Mouse (Mus musculus) heart, adult 8-10 months (tissue): ENCODE results near the gene Tnfrsf13c. TPM values are rescaled to one million over a fixed set of nuclear protein-coding genes. Genes with fewer than 3 reads are reported as not detected.

ENCODE experiments used
- DNase-seq: peaks from one replicate; pipeline ENCODE4 v3.0.0; 2022; ENCODE audit warnings: low spot score
- microRNA-seq: library from miRNA; unstranded; fragments of <30 nt; microRNA quantifications from one replicate; pipeline ENCODE4 v1.2.0, GENCODE M21; 2022
- total RNA-seq, 4 experiments: library from RNA; stranded (reverse); gene quantifications; 2 replicates each; pipeline ENCODE4 v1.2.4; 2022

The Tnfrsf13c gene
- total RNA-seq, 4 experiments from 2014 or later, result 0.26 TPM; not detected in 3

DNA sequence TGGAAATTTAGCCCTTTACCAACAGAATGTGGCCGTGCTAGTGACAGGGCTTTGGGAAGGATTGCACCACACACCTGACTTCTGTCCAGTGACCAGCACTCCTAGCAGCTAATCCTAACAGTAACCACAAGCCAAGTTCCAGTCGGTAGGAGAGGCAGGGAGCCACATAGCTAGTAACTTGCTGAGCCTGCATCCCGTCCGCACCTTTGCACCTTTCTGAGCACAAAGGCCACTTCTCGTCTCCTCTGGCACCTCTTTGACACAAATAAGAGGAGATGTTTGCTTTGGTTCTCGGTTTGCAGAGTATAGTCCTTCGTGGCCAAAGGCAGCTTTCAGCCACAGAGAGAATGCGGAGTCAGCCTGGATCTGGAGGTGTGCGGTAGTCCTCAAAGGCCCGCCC lies 39.5 kb downstream of the Tnfrsf13c start:
- no peak for DNase-seq

DNA sequence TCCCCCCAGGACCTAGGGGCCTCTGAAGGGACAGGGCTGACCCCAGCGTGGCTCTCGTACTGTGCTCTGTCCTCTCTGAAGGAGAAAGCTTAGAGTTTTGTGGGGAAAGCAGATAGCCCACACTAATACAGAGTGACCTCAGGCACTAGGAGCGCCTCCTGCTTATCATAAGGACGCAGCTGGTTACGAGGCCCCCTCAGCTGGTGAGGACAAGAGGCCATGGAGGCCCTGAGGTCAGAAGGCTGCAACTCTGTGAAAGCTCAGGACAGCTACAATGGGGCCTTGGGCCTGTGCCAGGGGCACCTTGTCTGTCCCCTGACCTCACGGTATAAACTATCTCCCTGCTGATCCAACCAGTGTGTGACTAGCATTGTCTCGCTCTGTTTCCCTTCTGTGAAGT lies 40.0 kb downstream of the Tnfrsf13c start:
- DNase-seq, result no peak

DNA sequence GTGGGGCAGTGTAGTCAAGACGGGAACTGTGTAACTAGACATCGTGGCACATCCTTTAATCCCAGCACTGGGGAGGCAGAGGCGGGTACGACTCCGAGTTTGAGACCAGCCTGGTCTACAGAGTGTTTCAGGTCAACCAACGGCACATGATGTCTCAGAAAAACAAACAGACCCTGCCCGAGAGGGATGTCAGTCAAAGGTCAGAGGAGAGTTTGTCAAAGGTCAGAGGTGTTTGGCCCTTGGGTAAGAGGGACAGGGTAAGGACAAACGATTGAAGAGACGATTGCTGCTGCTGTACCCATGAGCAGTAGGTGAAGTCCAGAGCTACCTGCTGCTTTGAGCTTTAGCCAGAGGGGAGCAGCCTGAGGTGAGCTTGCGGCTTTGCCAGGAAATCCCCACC lies 40.6 kb downstream of the Tnfrsf13c start:
- DNase-seq, result no peak

DNA sequence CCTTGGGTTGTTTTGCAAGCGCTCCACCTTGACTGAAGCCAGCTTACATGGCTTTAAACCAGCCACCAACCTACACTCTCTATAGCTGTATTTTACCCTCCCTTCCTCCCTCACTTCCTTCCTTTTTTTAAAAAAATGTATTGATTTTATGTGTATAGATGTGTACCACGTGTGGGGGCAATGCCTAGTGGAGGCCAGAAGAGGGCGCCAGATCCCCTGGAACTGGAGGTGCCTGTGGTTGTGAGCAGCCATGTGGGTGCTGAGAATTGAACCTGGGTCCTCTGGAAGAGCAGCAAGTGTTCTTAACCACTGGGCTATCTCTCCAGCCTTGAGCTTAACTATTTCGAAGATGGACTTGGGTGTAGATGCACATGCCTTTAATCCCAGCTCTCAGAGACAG lies 41.9 kb downstream of the Tnfrsf13c start:
- no peak for DNase-seq

DNA sequence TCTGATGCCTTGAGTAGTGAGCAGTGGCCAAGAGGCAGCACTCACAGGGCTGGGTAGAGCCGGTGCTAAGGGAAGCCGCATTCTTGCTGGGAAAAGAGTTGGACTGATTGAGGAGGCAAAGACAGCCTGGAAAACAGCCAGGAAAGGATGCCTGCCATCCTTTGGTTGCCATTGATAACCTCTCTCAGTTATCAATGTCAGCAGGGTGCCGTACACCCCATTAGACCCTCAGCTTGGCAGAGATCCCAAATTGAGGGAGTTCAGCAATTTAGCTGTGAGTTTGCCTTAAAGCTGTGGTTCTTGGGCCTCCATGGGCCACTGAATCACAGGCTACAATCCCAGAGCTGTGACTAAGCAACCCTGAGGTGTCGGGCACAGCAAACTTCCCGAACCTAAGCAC lies 43.0 kb downstream of the Tnfrsf13c start:
- DNase-seq, result no peak

DNA sequence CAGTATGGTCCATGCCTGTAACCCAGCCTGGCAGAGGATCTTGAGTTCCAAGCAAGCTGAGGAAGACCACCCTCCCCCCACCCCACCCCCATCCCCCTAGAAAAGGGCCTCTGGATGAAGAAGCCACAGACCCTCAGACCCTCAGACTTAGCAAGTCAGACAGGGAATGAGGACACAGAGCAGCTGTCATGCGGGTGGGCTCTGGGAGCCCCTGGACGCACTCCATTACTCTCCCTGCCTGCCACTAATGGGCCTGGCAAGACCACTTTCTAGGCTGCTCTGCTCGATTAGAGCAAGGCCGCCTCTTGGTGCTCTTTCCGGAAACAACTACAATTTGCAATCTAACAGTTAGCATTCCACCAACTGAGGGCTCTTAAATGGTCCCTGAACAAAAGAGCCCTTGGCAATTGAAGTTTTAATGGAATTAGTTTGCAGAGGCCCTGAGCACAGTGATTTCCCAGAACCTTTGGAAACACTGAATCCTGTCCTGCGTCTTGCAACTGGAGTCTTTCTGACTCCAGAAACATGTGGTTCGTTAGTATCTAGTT lies 46.4 kb downstream of the Tnfrsf13c start:
- no peak for DNase-seq

DNA sequence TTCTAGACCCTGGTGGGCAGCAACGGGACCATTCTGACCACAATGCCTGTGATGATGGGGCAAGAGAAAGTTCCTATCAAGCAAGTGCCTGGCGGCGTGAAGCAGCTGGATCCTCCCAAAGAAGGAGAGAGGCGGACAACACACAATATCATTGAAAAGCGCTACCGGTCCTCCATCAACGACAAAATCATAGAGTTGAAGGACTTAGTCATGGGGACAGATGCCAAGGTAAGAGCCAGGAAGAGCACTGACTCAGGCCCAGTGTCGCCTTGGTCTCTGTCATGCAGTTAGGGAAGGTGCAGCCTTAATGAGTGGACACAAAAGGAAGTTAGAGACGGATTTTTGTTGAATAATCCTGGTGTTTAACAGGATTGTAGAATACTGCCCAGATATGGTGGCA lies 49.1 kb downstream of the Tnfrsf13c start:
- no peak for DNase-seq

DNA sequence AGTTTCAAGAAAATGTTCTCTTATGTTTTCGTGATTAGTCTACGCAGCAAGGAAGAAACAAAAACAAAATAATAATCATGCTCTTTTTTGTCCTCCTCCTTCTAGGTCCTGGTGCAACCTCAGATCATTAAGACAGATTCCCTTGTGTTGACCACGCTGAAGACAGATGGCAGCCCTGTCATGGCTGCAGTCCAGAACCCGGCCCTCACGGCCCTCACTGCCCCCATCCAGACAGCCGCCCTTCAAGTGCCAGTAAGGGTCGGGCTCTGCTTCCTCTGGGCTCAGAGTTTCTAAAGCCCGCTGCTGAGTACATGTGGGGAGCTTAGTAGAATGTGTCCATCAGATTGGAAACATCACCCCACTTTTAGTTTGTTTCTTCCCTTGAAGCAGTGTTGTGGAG lies 51.5 kb downstream of the Tnfrsf13c start:
- DNase-seq, result no peak

Small RNA genes lying within 50 kb of the gene (microRNA-seq; reads per million reads assigned to microRNA genes)
- 7.6 reads per million, percentile 21 among the genes with 10 or more reads in this experiment for gene Mir33

Other genes with a start within 250 kb of the Tnfrsf13c start
- gene 1700029P11Rik, start 243.8 kb downstream of the Tnfrsf13c start, total RNA-seq, result not detected
- 10 to 100 TPM; 20.9 to 28.1 (median 26.8) TPM for gene Xrcc6, start 236.5 kb downstream of the Tnfrsf13c start, total RNA-seq
- gene Desi1, start 190.5 kb downstream of the Tnfrsf13c start, total RNA-seq, result 10 to 100 TPM; 19.5 to 33.9 (median 28.2) TPM
- 10 to 100 TPM; 43.0 to 55.5 (median 51.3) TPM for gene Snu13, start 176.8 kb downstream of the Tnfrsf13c start, total RNA-seq
- not detected for gene 4930407I10Rik, start 165.2 kb downstream of the Tnfrsf13c start, total RNA-seq
- not detected for gene Mei1, start 154.4 kb downstream of the Tnfrsf13c start, total RNA-seq
- 1 to 10 TPM; 3.5 to 4.5 (median 4.2) TPM for gene Ccdc134, start 96.4 kb downstream of the Tnfrsf13c start, total RNA-seq
- 10 to 100 TPM; 20.0 to 25.1 (median 21.6) TPM for gene Srebf2, start 77.2 kb downstream of the Tnfrsf13c start, total RNA-seq
- gene Shisa8, start 11.6 kb downstream of the Tnfrsf13c start, total RNA-seq, result under 1 TPM in 1 of 4 experiments, not detected in 3; 0.26 TPM
- gene Cenpm, start 20.4 kb upstream of the Tnfrsf13c start, total RNA-seq, result 1 to 10 TPM in 1 of 4 experiments, under 1 TPM in 3; 0.29 to 1.5 (median 0.44) TPM
- gene 1500009C09Rik, start 28.0 kb upstream of the Tnfrsf13c start, total RNA-seq, result not detected
- under 1 TPM; 0.16 to 0.90 (median 0.44) TPM for gene Sept3, start 50.5 kb upstream of the Tnfrsf13c start, total RNA-seq
- gene Wbp2nl, start 74.6 kb upstream of the Tnfrsf13c start, total RNA-seq, result not detected
- gene Naga, start 114.6 kb upstream of the Tnfrsf13c start, total RNA-seq, result 10 to 100 TPM; 27.1 to 32.1 (median 29.9) TPM
- under 1 TPM; 0.44 to 0.57 (median 0.48) TPM for gene Pheta2, start 114.6 kb upstream of the Tnfrsf13c start, total RNA-seq
- gene Smdt1, start 114.6 kb upstream of the Tnfrsf13c start, total RNA-seq, result 100 to 1,000 TPM; 190 to 214 (median 204) TPM
- 100 to 1,000 TPM; 658 to 797 (median 740) TPM for gene Ndufa6, start 130.0 kb upstream of the Tnfrsf13c start, total RNA-seq
- 10 to 100 TPM; 19.3 to 30.9 (median 23.3) TPM for gene Cyp2d22, start 155.9 kb upstream of the Tnfrsf13c start, total RNA-seq
- gene Cyp2d11, start 169.7 kb upstream of the Tnfrsf13c start, total RNA-seq, result under 1 TPM in 1 of 4 experiments, not detected in 3; 0.19 TPM
- under 1 TPM in 2 of 4 experiments, not detected in 2; 0.41 to 0.80 TPM for gene Cyp2d10, start 182.8 kb upstream of the Tnfrsf13c start, total RNA-seq
- gene Cyp2d9, start 209.1 kb upstream of the Tnfrsf13c start, total RNA-seq, result under 1 TPM in 1 of 4 experiments, not detected in 3; 0.22 TPM